Mouse (Mus musculus) MEL (cell line): ENCODE results near the gene Nav1. TPM values are rescaled to one million over a fixed set of nuclear protein-coding genes. Genes with fewer than 3 reads are reported as not detected.

Experiments
- DNase-seq: peaks from one replicate; pipeline ENCODE4 v3.0.0; 2011; ENCODE audit warnings: low read depth, low spot score
- H3K27ac ChIP-seq: 2 replicates; pipeline ENCODE4 v1.5.1; 2012; ENCODE audit warnings: low read depth, mild to moderate bottlenecking, control low read depth, low read length, moderate library complexity; ENCODE audit not compliant: control insufficient read depth
- H3K27me3 ChIP-seq, 2 experiments: fragments of 150-350 bp in 1 of 2; sonication (generic) in 1 of 2; 2 replicates each; pipeline ENCODE4 v1.6.1; 2012; ENCODE audit warnings: low read length in 2 of 2, mild to moderate bottlenecking in 2 of 2, improper control_type of control experiment in 1 of 2, moderate library complexity in 1 of 2; ENCODE audit not compliant: insufficient read depth in 2 of 2, control insufficient read depth in 1 of 2
- H3K36me3 ChIP-seq, 2 experiments: 2 replicates each; pipeline ENCODE4 v1.6.1; 2012 to 2014; ENCODE audit warnings: low read length in 2 of 2, improper control_type of control experiment in 1 of 2, inconsistent platforms in 1 of 2, mild to moderate bottlenecking in 1 of 2; ENCODE audit not compliant: insufficient read depth in 2 of 2, control insufficient read depth in 1 of 2
- H3K4me1 ChIP-seq, 2 experiments: fragments of 150-350 bp in 1 of 2; sonication (generic) in 1 of 2; 2 replicates each; pipeline ENCODE4 v1.6.1; 2012; ENCODE audit warnings: low read length in 2 of 2, improper control_type of control experiment in 1 of 2, mild to moderate bottlenecking in 1 of 2; ENCODE audit not compliant: insufficient read depth in 2 of 2, control insufficient read depth in 1 of 2
- H3K4me3 ChIP-seq, 2 experiments: fragments of 150-350 bp in 1 of 2; sonication (generic) in 1 of 2; 2 replicates each; pipeline ENCODE4 v1.5.1; 2012; ENCODE audit warnings: low read depth in 2 of 2, low read length in 2 of 2, mild to moderate bottlenecking in 2 of 2, moderate library complexity in 2 of 2, control low read depth in 1 of 2, improper control_type of control experiment in 1 of 2; ENCODE audit not compliant: control insufficient read depth in 1 of 2, insufficient read depth in 1 of 2
- H3K79me2 ChIP-seq: 2 replicates; pipeline ENCODE4 v1.6.1; 2012; ENCODE audit warnings: mild to moderate bottlenecking, low read length, moderate library complexity; ENCODE audit not compliant: control insufficient read depth, poor library complexity, insufficient read depth
- H3K9ac ChIP-seq: 2 replicates; pipeline ENCODE4 v1.6.1; 2012; ENCODE audit warnings: low read depth, mild to moderate bottlenecking, control low read depth, low read length, moderate library complexity; ENCODE audit not compliant: control insufficient read depth, poor library complexity, severe bottlenecking
- H3K9me3 ChIP-seq: fragments of 150-350 bp; sonication (generic); replicated peaks from 2 replicates; pipeline ENCODE4 v1.6.1; 2012; ENCODE audit warnings: mild to moderate bottlenecking, low read length, improper control_type of control experiment, moderate library complexity; ENCODE audit not compliant: insufficient read depth
- CHD1 ChIP-seq: IDR thresholded peaks from 2 replicates; pipeline ENCODE4 v1.6.1; 2012; ENCODE audit warnings: low read depth, mild to moderate bottlenecking, inconsistent platforms, low read length, improper control_type of control experiment
- CHD2 ChIP-seq: IDR thresholded peaks from 2 replicates; pipeline ENCODE4 v1.6.1; 2011; ENCODE audit warnings: low read length, improper control_type of control experiment
- E2F4 ChIP-seq: IDR thresholded peaks from 2 replicates; pipeline ENCODE4 v1.6.1; 2011; ENCODE audit warnings: low read depth, low read length, improper control_type of control experiment, borderline replicate concordance
- GATA1 ChIP-seq: IDR thresholded peaks from 2 replicates; pipeline ENCODE4 v1.6.1; 2011; ENCODE audit warnings: low read depth, low read length, improper control_type of control experiment
- JUND ChIP-seq: IDR thresholded peaks from 2 replicates; pipeline ENCODE4 v1.6.1; 2011; ENCODE audit warnings: low read depth, mild to moderate bottlenecking, improper control_type of control experiment, low read length
- MEF2A ChIP-seq: IDR thresholded peaks from 2 replicates; pipeline ENCODE4 v1.6.1; 2014; ENCODE audit warnings: low read depth, mild to moderate bottlenecking, inconsistent platforms, low read length, improper control_type of control experiment; ENCODE audit not compliant: poor library complexity, insufficient replicate concordance, severe bottlenecking; ENCODE audit errors: extremely low read depth
- MYB ChIP-seq: IDR thresholded peaks from 2 replicates; pipeline ENCODE4 v1.6.1; 2011; ENCODE audit warnings: mild to moderate bottlenecking, low read depth, low read length, improper control_type of control experiment
- POLR2AphosphoS2 ChIP-seq: IDR thresholded peaks from 2 replicates; pipeline ENCODE4 v1.6.1; 2011; ENCODE audit warnings: low read length, improper control_type of control experiment
- RAD21 ChIP-seq: IDR thresholded peaks from 2 replicates; pipeline ENCODE4 v1.6.1; 2011; ENCODE audit warnings: mild to moderate bottlenecking, low read depth, low read length, improper control_type of control experiment
- RCOR1 ChIP-seq: IDR thresholded peaks from 2 replicates; pipeline ENCODE4 v1.6.1; 2012; ENCODE audit warnings: low read depth, mild to moderate bottlenecking, inconsistent platforms, low read length, improper control_type of control experiment
- TBP ChIP-seq: IDR thresholded peaks from 2 replicates; pipeline ENCODE4 v1.8.0; 2011; ENCODE audit warnings: low read depth, low read length, improper control_type of control experiment
- TCF12 ChIP-seq: IDR thresholded peaks from 2 replicates; pipeline ENCODE4 v1.6.1; 2014; ENCODE audit warnings: low read depth, mild to moderate bottlenecking, inconsistent platforms, low read length, improper control_type of control experiment, moderate library complexity
- UBTF ChIP-seq: IDR thresholded peaks from 2 replicates; pipeline ENCODE4 v1.6.1; 2012; ENCODE audit warnings: low read depth, mild to moderate bottlenecking, inconsistent platforms, low read length, improper control_type of control experiment, moderate library complexity, borderline replicate concordance; ENCODE audit not compliant: insufficient read depth
- USF2 ChIP-seq, 2 experiments: IDR thresholded peaks; 2 replicates each; pipeline ENCODE4 v1.6.1; 2011 to 2012; ENCODE audit warnings: improper control_type of control experiment in 2 of 2, low read length in 2 of 2, borderline replicate concordance in 1 of 2, inconsistent platforms in 1 of 2, low read depth in 1 of 2, mild to moderate bottlenecking in 1 of 2; ENCODE audit not compliant: insufficient read depth in 1 of 2
- ZKSCAN1 ChIP-seq: IDR thresholded peaks from 2 replicates; pipeline ENCODE4 v1.6.1; 2012; ENCODE audit warnings: low read depth, mild to moderate bottlenecking, inconsistent platforms, low read length, improper control_type of control experiment, moderate library complexity
- ZNF384 ChIP-seq: IDR thresholded peaks from 2 replicates; pipeline ENCODE4 v1.6.1; 2012; ENCODE audit warnings: low read depth, mild to moderate bottlenecking, inconsistent platforms, low read length, improper control_type of control experiment
- polyA plus RNA-seq, 2 experiments: library from polyadenylated mRNA; stranded (reverse) in 1 of 2; unstranded in 1 of 2; fragments of >175 nt in 1 of 2; fragments of >200 nt in 1 of 2; gene quantifications; 2 replicates each; pipeline versions ENCODE4 v1.2.1 to v1.2.4; 2012; ENCODE audit warnings: low replicate concordance in 2 of 2, low read depth in 1 of 2; ENCODE audit not compliant: insufficient read length in 2 of 2, insufficient read depth in 1 of 2, missing spikeins in 1 of 2
- total RNA-seq: library from RNA; depleted of rRNA; stranded (reverse); fragments of 300-350 nt; gene quantifications from 2 replicates; pipeline ENCODE4 v1.2.3, GENCODE M21; 2012

Nav1 gene
- total and polyA plus RNA-seq, 3 experiments: 0.89 to 9.6 TPM; not detected in 1

DNA sequence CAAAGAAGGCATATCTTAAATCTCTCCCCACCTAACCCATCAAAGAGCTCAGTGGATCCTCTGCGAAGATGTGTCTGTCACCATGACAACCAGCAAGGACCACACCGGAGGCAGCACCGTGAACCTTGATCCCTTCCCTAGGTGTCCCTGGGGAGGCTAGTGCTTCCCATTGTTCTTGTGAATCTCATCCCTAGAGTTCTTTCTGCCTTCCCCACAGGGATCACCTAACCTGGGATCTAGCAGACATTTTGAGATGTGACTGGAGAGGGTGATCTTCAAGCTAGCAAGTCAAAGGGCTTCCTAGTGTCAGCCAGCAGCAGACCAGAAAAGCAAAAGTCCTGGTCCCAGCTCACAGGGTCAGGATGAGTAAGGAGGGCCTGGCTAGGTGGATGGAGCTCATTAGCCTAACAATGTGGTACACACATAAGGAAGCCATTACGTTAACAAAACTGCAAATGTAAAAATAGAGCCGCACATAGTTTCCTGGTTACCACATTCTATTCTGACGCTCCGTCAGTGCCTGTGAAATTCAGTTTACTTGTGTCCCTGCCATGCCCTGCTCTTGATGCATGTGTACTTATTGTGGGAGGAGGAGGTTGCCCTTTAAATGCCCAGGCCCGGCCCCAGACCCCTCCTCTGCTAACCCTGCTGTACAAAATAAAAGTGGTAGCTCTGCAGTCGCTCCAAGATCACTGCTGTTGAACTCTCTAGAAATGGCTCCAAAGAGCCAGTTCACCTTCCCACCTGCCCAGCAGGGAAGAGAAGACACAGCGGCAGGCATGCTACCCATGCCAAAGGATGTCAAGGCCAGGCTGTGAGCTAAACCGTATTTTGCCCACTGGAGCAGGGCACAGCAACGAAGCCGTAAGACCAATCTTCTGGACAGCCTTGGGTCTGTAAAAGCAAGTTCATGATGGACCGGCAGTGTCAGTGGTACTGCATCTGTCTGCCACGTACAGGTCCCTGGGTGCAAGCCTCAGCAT is 6.8 kb downstream of the Nav1 start:
- TF ChIP-seq ZKSCAN1 (no peak), GATA1 (no peak), UBTF (no peak), POLR2AphosphoS2 (no peak), MEF2A (no peak), RAD21 (no peak), JUND (no peak), ZNF384 (no peak), CHD2 (no peak), E2F4 (no peak), CHD1 (no peak), TBP (no peak), USF2 (IDR thresholded peaks at IDR 0.05; ENCODE audit: borderline replicate concordance in 1 of 2, insufficient read depth in 1 of 2, low read depth in 1 of 2, low read length in 2 of 2) (no peak), RCOR1 (no peak), TCF12 (no peak)
- no peaks in the 10 kb centered on the region for H3K79me2 ChIP-seq

DNA sequence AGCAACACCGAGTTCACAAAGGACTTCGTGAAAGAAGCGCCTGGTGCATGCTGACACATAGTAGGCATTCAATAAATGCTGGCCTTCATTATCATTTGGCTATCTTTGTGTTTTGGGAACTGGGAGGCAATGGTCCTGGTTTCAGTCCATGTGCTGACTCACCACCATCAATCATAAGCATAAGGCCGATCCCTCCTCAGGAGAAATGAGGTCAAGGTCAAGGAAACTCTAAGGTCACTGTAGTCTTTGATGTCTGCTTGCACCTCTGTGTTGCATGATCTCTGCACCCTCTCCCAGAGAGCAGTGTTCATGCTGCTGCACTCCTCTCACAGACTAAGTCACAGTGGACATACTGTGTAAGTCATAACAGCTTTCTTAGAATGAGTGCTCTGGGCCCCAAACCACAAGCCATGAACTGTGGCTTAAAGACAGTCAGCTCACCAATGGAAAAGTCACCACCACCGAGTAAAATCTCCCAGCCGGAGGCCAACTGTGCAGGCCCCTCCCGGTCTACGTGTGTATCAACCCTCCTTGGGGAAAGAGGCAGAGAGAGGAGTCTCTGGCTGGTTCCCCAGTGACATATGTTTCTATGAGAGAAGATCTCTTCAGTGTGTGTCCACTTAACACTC is 8.7 kb downstream of the Nav1 start:
- no peak overlapping the region for H3K27ac ChIP-seq
- DNase-seq: no peak
- H3K36me3 ChIP-seq: no peaks in the 10 kb centered on the region
- no peak overlapping the region for H3K9ac ChIP-seq
- no peaks in the 10 kb centered on the region for H3K9me3 ChIP-seq
- TF ChIP-seq MYB: no peak
- H3K27me3 ChIP-seq: no peaks in the 10 kb centered on the region
- no peak overlapping the region for H3K4me3 ChIP-seq
- H3K79me2 ChIP-seq: no peaks in the 10 kb centered on the region
- no peaks in the 10 kb centered on the region for H3K4me1 ChIP-seq

More for the DNA sequence above, 6.8 kb downstream of the Nav1 start:
- no peak overlapping the region for H3K4me3 ChIP-seq
- H3K27ac ChIP-seq: no peak overlapping the region
- H3K27me3 ChIP-seq: no peaks in the 10 kb centered on the region
- no peaks in the 10 kb centered on the region for H3K4me1 ChIP-seq
- DNase-seq: no peak
- no peak overlapping the region for H3K9ac ChIP-seq
- no peaks in the 10 kb centered on the region for H3K9me3 ChIP-seq
- H3K36me3 ChIP-seq: no peaks in the 10 kb centered on the region
